Mouse (Mus musculus) lung, embryonic 16.5 days (tissue): ENCODE results near the gene Oaz1. TPM values are rescaled to one million over a fixed set of nuclear protein-coding genes. Genes with fewer than 3 reads are reported as not detected.

Experiments used
- ATAC-seq: fragments of 200-750 bp; cut with Nextera tagmentation; 2 replicates; pipeline ENCODE4 v1.8.0; 2017; ENCODE audit warnings: low read depth, mild to moderate bottlenecking, moderate library complexity
- H3K27ac ChIP-seq: fragments of 300-500 bp; sonication (generic); 2 replicates; pipeline ENCODE4 v1.5.1; 2014; ENCODE audit warnings: mild to moderate bottlenecking, control low read depth, low read length
- H3K27me3 ChIP-seq: fragments of 300-500 bp; sonication (generic); 2 replicates; pipeline ENCODE4 v1.6.1; 2014; ENCODE audit warnings: low read depth, low read length, mixed read lengths; ENCODE audit not compliant: control insufficient read depth, insufficient read depth
- H3K36me3 ChIP-seq: fragments of 300-500 bp; sonication (generic); 2 replicates; pipeline ENCODE4 v1.6.1; 2014; ENCODE audit warnings: low read length; ENCODE audit not compliant: control insufficient read depth, insufficient read depth
- H3K4me1 ChIP-seq: fragments of 300-500 bp; sonication (generic); replicated peaks from 2 replicates; pipeline ENCODE4 v1.6.1; 2014; ENCODE audit warnings: low read length, mixed read lengths; ENCODE audit not compliant: control insufficient read depth, insufficient read depth
- H3K4me2 ChIP-seq: fragments of 300-500 bp; sonication (generic); 2 replicates; pipeline ENCODE4 v1.6.1; 2014; ENCODE audit warnings: low read depth, low read length, control low read depth
- H3K4me3 ChIP-seq: fragments of 300-500 bp; sonication (generic); 2 replicates; pipeline ENCODE4 v1.5.1; 2014; ENCODE audit warnings: mild to moderate bottlenecking, low read length, control low read depth
- H3K9ac ChIP-seq: fragments of 300-500 bp; sonication (generic); 2 replicates; pipeline ENCODE4 v1.6.1; 2014; ENCODE audit warnings: low read length, control low read depth
- H3K9me3 ChIP-seq: fragments of 300-500 bp; sonication (generic); 2 replicates; pipeline ENCODE4 v1.6.1; 2016; ENCODE audit warnings: low read length; ENCODE audit not compliant: control insufficient read depth
- WGBS: fragments of 180-500 bp; shearing (Covaris S2); extraction: QIAGEN DNeasy Blood & Tissue Kit; methylation state at CpG from one replicate; pipeline ENCODE4 v1.1.7; 2014; 5-methylcytosine and 5-hydroxymethylcytosine counted together
- polyA plus RNA-seq: library from polyadenylated mRNA; unstranded; fragments of >200 nt; fragmentation: Nextera tagmentation; extraction: Ambion mirVana; gene quantifications from 2 replicates; pipeline ENCODE4 v1.2.1, GENCODE M21; 2015

The Oaz1 gene
- polyA plus RNA-seq, 1 experiment from 2014 or later = 1,799 TPM

DNA sequence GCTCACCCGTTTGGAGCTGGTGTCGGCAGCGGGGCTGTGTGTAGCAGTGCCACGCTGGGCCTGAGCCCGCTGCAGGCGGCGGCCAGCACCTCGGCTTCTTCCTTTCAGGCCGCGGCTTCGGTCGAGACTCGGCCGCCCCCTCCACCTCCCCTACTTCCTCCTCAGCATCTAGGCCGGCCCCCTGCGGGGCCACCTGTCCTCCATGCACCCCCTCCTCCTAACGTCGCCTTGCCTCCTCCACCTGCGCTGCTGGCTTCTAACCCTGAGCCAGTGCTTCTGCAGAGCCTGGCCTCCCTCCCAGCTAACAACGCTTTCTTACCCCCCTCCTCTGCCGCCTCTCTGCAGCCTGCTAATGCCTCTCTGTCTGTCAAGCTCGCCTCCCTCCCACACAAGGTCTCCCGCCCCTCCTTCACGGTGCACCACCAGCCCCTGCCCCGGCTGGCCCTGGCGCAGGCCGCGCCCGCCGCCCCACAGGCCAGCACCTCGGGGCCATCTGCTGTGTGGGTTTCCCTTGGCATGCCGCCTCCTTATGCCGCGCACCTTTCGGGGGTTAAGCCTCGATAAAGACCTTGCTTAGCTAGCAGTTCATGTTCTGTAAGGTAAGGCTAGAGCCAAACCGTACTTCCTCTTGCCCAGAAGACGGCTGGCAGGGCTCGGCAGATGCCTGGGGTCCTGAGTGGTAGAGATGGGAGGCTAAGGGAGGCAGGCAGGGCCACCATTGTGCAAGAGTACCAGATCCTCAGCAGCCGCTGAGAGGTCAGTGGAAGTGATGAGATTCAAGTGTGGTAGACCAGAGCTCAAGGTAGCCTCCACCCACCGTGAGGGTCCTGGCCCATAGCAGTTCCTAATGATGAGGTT is 34.1 kb upstream of the Oaz1 start:
- Histone ChIP-seq H3K27me3 (no peaks in the 10 kb centered on the region), H3K9ac (no peak overlapping the region), H3K4me2 (no peak overlapping the region), H3K9me3 (no peaks in the 10 kb centered on the region), H3K4me1 (peaks cover 10% of the 10 kb centered on the region), H3K27ac (no peak overlapping the region), H3K36me3 (peaks cover 64% of the 10 kb centered on the region), H3K4me3 (no peak overlapping the region)
- 0 out of 2 replicates have a peak, but pooled peaks have one; percentile 8 for ATAC-seq
- 57% methylated on average over 41 of the region's 41 CpGs for WGBS

GRCm38 (mm10) chr10:80793033-80793784 is 33.2 kb upstream of the Oaz1 start:
- Histone ChIP-seq H3K9ac (no peak overlapping the region), H3K9me3 (no peaks in the 10 kb centered on the region), H3K27me3 (no peaks in the 10 kb centered on the region), H3K4me2 (no peak overlapping the region), H3K4me1 (peaks cover 10% of the 10 kb centered on the region), H3K36me3 (peaks cover 57% of the 10 kb centered on the region), H3K27ac (no peak overlapping the region), H3K4me3 (no peak overlapping the region)
- WGBS = 88% methylated on average over 13 of the region's 13 CpGs
- no peak for ATAC-seq

DNA sequence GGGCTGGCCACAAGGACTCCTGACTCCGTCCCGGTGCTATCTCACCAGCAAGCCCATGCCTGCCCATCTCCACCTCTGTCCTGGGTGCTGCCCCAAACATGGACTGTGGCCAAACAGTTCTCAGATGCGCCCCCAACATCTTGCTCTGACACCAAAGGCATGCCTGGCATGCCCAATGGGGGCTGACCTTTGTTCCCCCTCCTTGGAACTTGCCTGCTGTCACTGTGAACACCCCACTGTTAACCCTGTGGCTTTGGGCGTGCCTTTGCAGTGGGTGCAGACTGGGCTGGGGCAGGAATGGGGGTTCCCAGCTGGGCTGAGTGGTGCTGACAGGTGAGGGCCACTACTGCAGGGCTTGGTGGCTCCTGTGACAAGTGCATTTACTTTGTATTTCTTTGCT is 32.7 kb upstream of the Oaz1 start:
- Histone ChIP-seq H3K36me3 (peaks cover 53% of the 10 kb centered on the region), H3K4me1 (peaks cover 10% of the 10 kb centered on the region), H3K9me3 (no peaks in the 10 kb centered on the region), H3K27ac (no peak overlapping the region), H3K9ac (no peak overlapping the region), H3K4me3 (no peak overlapping the region), H3K27me3 (no peaks in the 10 kb centered on the region), H3K4me2 (no peak overlapping the region)
- ATAC-seq = no peak
- WGBS = 75% methylated on average over 4 of the region's 4 CpGs

- WGBS = 80% methylated on average over 8 of the region's 8 CpGs
- H3K4me3 ChIP-seq = no peak overlapping the region
- peaks cover 47% of the 10 kb centered on the region for H3K36me3 ChIP-seq
- no peak overlapping the region for H3K9ac ChIP-seq
- no peak for ATAC-seq
- no peaks in the 10 kb centered on the region for H3K9me3 ChIP-seq
- no peaks in the 10 kb centered on the region for H3K27me3 ChIP-seq
- H3K4me2 ChIP-seq = no peak overlapping the region
- H3K4me1 ChIP-seq = peaks cover 12% of the 10 kb centered on the region
- H3K27ac ChIP-seq = no peak overlapping the region
Observed at GRCm38 (mm10) chr10:80794750-80795149, 31.7 kb upstream of the Oaz1 start.

DNA sequence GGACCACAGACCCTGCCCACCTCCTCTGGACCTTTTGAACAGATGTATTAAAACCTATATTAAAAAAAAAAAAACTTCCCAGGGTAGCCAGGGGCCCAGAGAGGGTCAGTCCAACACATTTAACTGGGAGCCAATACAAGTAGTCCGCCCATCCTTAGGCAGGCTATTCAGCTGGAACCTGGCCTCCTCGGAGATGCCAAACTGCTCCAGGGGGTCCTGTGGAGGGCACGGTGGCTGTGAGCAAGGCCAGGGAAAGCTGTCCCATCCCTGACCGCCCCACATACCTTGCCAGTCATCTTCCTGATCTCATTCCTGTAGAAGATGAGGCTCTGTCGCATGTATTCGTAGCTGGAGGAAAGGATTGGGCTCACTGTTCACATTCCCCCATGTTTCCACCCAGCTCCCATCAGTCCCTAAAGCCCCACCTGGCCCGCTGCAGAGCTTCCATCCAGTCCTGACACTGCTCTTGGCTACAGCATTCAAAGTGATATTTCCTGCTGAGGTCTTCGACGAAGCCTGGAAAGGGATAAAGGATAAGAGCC is 30.1 kb upstream of the Oaz1 start:
- no peak overlapping the region for H3K27ac ChIP-seq
- peak overlapping the region; percentile 97; the same call in 1 of the 2 replicates for H3K9ac ChIP-seq
- H3K36me3 ChIP-seq = peaks cover 35% of the 10 kb centered on the region
- WGBS = 77% methylated on average over 9 of the region's 9 CpGs
- peaks cover 16% of the 10 kb centered on the region for H3K4me1 ChIP-seq
- no peak overlapping the region for H3K4me3 ChIP-seq
- ATAC-seq = no peak
- H3K9me3 ChIP-seq = no peaks in the 10 kb centered on the region
- peak overlapping the region; percentile 71 for H3K4me2 ChIP-seq
- H3K27me3 ChIP-seq = no peaks in the 10 kb centered on the region

- Histone ChIP-seq H3K9ac (peak overlapping the region; percentile 97), H3K4me3 (peak overlapping the region; percentile 84), H3K4me1 (peaks cover 16% of the 10 kb centered on the region), H3K9me3 (no peaks in the 10 kb centered on the region), H3K27me3 (no peaks in the 10 kb centered on the region), H3K27ac (peak overlapping the region; percentile 96), H3K36me3 (peaks cover 37% of the 10 kb centered on the region), H3K4me2 (peak overlapping the region; percentile 71)
- ATAC-seq = peak; percentile 74
- WGBS = 2% methylated on average over 57 of the region's 59 CpGs
Observed at GRCm38 (mm10) chr10:80797186-80798149, 29.0 kb upstream of the Oaz1 start.

GRCm38 (mm10) chr10:80798150-80799006 is 28.1 kb upstream of the Oaz1 start, which contains the start of the genes Sf3a2 and Plekhj1:
Sf3a2 (plus strand) TSS chr10:80798198.
Plekhj1 (minus strand) TSS chr10:80798626.
- WGBS = under 1% methylated on average over 93 of the region's 104 CpGs
- Histone ChIP-seq H3K4me3 (peak within 1 kb of the TSS; percentile 84), H3K27ac (peak within 1 kb of the TSS; percentile 96), H3K36me3 (peaks cover 39% of the 10 kb centered on the region), H3K9ac (peak within 1 kb of the TSS; percentile 97), H3K9me3 (no peaks in the 10 kb centered on the region), H3K4me2 (peak within 1 kb of the TSS; percentile 80), H3K4me1 (peaks cover 16% of the 10 kb centered on the region), H3K27me3 (no peaks in the 10 kb centered on the region)
- peak; percentile 95 for ATAC-seq

- no peak for ATAC-seq
- Histone ChIP-seq H3K27ac (peak overlapping the region; percentile 96), H3K9me3 (no peaks in the 10 kb centered on the region), H3K4me2 (peak overlapping the region; percentile 80), H3K4me1 (peaks cover 16% of the 10 kb centered on the region), H3K27me3 (no peaks in the 10 kb centered on the region), H3K36me3 (peaks cover 41% of the 10 kb centered on the region), H3K4me3 (peak overlapping the region; percentile 84), H3K9ac (peak overlapping the region; percentile 97)
- WGBS = 1% methylated on average over 18 of the region's 18 CpGs
Observed at GRCm38 (mm10) chr10:80799070-80799566, 27.3 kb upstream of the Oaz1 start.
